Mouse (Mus musculus): ENCODE measurements around the gene Acan. TPM values are rescaled to one million over a fixed set of nuclear protein-coding genes. Genes with fewer than 3 reads are reported as not detected.

Acan gene
- polyA plus RNA-seq, 1 experiment: not detected

DNA sequence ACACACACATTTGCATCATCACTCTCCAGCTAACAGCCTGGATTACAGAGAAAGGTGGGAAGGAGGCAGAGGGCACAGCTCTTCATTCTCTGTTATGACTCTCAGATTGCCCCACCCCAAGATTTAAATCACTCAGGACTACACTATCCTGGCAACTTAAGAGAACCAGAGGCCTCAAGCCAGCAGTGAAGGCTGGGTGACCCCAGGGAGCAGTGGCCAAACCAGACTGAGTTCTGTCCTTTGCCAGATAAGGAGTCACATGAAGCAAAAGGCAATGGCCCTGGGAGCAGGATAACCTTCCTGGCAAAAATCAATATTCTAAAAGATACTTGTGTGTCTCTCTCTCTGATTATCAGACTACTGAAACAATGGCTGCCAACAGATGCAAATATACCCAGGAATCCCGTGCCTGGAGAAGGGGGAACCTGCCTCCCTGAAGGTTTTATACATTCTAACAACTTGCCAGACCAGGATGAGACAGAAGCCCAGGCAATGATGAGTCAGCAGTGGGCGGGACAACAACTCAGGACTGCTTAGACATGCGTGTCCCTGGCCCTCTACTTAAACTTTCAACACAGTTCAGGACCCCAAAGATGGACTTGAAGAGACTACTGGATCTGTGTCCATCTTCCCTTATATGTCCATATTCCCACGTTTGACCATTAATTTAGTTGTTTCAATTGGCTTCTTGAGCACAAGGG, 86.8 kb downstream of the Acan start:
- TF ChIP-seq E2F4 (IDR thresholded peaks at IDR 0.05; ENCODE audit: insufficient read depth): no peak
- Histone ChIP-seq H3K4me2 (ENCODE audit: low read depth) (no peak overlapping the region), H3K4me3 (no peak overlapping the region), H3ac (ENCODE audit: control insufficient read depth, insufficient read length) (no peak overlapping the region), H3K27me3 (ENCODE audit: control insufficient read depth, insufficient read depth, insufficient read length) (no peaks in the 10 kb centered on the region), H3K79me2 (ENCODE audit: control insufficient read depth, insufficient read depth) (no peaks in the 10 kb centered on the region), H3K36me3 (ENCODE audit: control insufficient read depth, insufficient read depth) (peaks cover 2% of the 10 kb centered on the region)

DNA sequence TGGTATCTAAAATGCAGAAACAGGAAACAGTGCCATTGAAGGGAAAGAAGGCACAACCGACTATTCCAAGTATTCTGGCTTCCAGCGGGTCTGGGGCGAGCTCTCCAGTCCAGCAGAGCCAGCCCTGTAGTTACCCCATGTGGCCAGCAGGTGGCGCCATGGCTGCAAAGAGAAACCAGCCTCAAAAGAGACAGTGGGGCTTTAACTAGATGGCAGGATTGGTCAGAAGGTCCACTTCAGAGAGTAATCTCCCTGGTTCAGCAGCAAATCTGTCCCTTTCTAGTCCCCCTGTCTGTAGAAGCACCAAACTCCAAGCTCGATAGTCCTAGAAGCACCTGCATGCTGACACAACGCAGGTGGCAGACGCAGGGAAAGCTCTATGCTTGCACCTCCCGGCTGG, 87.6 kb downstream of the Acan start:
- H3K36me3 ChIP-seq (ENCODE audit: control insufficient read depth, insufficient read depth): no peaks in the 10 kb centered on the region
- TF ChIP-seq TCF3 (IDR thresholded peaks at IDR 0.05; ENCODE audit: insufficient read length, low read depth) (no peak), CEBPB (IDR thresholded peaks at IDR 0.05; ENCODE audit: insufficient read depth, poor library complexity, severe bottlenecking) (no peak), USF1 (IDR thresholded peaks at IDR 0.05; ENCODE audit: low read depth) (no peak), MYOD1 (IDR thresholded peaks at IDR 0.05; ENCODE audit: control insufficient read depth in 1 of 3, insufficient read length in 2 of 3, low read depth in 2 of 3) (no peak), REST (IDR thresholded peaks at IDR 0.05; ENCODE audit: insufficient read depth, insufficient read length) (no peak), TCF12 (IDR thresholded peaks at IDR 0.05; ENCODE audit: insufficient read depth, poor library complexity, severe bottlenecking) (no peak), MAX (IDR thresholded peaks at IDR 0.05; ENCODE audit: low read depth) (no peak), POLR2A (IDR thresholded peaks at IDR 0.05; ENCODE audit: insufficient read length, low read depth) (no peak), SRF (IDR thresholded peaks at IDR 0.05; ENCODE audit: control insufficient read depth, insufficient read length, low read depth) (no peak), POLR2AphosphoS2 (IDR thresholded peaks at IDR 0.05; ENCODE audit: insufficient read length, low read depth) (no peak), E2F4 (IDR thresholded peaks at IDR 0.05; ENCODE audit: insufficient read depth) (no peak), MYOG (IDR thresholded peaks at IDR 0.05; ENCODE audit: control insufficient read depth in 1 of 3, insufficient read depth in 1 of 3, insufficient read length in 2 of 3, low read depth in 2 of 3) (no peak)
- no peaks in the 10 kb centered on the region for H3K79me2 ChIP-seq (ENCODE audit: control insufficient read depth, insufficient read depth)
- H3K27me3 ChIP-seq (ENCODE audit: control insufficient read depth, insufficient read depth, insufficient read length): no peaks in the 10 kb centered on the region
- H3ac ChIP-seq (ENCODE audit: control insufficient read depth, insufficient read length): no peak overlapping the region
- H3K4me2 ChIP-seq (ENCODE audit: low read depth): no peak overlapping the region
- H3K4me3 ChIP-seq: no peak overlapping the region

DNA sequence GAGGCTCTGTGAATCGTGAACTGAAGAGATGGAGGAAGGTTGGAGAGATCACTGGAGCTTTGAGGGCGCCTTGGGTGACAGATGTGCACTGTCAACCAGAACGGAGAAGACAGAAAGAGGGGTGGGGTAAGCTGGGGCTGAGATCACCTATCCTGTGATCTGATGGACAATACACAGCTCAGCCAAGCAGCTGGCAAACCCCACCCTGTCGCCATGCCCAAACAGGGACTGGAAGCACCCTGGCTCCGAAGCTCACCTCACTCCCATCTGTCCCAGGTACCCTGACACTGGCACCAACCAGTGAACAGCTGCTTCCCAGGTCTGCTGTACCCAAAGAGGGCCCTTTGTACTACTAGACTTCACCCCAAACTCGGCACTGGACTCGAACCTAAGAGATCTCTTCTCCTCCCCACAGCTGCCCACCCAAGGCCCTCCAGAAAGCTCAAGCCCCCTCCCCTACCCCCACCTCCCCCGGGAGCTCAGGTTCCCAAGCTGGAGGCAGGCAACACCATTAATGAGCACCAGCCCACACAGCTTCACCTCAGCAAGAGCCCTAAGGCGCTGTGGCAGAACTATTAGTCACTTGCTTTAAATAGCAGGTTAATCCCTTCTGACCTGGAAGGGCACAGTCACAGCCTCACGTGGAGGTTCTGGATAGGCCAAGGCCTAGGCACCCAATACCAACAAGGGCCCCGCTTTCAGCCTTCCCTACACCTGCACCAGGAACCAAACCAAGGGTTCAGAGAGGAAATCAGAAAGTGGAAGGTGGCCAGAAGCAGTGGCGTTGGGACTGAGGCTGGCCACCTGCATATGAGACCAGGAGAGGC, 93.9 kb downstream of the Acan start:
- no peaks in the 10 kb centered on the region for H3K27me3 ChIP-seq (ENCODE audit: control insufficient read depth, insufficient read depth, insufficient read length)
- peak overlapping the region; percentile 63 for H3K4me3 ChIP-seq
- TF ChIP-seq USF1 (IDR thresholded peaks at IDR 0.05; ENCODE audit: low read depth): peak; percentile 25
- peak in 1 of 3 experiments; percentile 36 for TF ChIP-seq MYOD1 (IDR thresholded peaks at IDR 0.05; ENCODE audit: control insufficient read depth in 1 of 3, insufficient read length in 2 of 3, low read depth in 2 of 3)
- TF ChIP-seq MAX (IDR thresholded peaks at IDR 0.05; ENCODE audit: low read depth): no peak
- peak overlapping the region; percentile 88 for H3K4me2 ChIP-seq (ENCODE audit: low read depth)
- H3ac ChIP-seq (ENCODE audit: control insufficient read depth, insufficient read length): no peak overlapping the region
- H3K79me2 ChIP-seq (ENCODE audit: control insufficient read depth, insufficient read depth): no peaks in the 10 kb centered on the region
- H3K36me3 ChIP-seq (ENCODE audit: control insufficient read depth, insufficient read depth): no peaks in the 10 kb centered on the region

DNA sequence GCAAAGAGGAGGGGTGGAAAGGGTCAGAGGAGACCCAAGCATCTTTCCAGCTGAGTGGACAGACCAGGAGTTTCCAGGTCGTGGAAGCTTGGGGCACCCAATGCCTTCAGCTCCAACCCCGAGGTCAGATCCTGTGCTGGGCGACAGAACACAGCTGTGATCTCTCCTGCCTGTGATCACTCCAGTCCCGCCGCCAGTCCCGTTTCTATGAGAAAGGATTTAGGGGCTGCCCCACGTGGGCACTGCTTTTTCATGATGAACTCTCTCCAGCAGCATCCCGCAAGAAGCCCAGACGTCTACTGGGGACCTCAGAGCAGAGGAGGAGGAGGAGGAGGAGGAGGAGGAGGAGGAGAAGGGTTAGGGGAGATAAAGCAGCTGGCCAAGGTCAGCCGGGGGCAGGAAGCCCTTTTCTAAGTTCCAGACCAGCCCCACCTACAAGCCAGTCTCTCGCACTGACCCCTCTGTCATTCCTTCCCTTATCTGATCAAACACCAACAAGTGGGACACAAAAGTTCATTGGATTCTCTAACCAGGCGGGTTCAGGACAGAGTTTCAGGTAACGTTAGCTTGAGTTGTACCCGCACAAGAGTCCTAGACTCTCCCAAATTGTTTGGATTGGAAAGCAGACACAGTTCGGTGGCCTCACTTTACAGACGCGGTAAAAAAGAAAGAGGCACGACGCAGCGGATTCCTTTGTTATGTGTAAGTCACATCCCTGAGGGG, 94.8 kb downstream of the Acan start:
- Histone ChIP-seq H3K4me3 (peak overlapping the region; percentile 63), H3K79me2 (ENCODE audit: control insufficient read depth, insufficient read depth) (no peaks in the 10 kb centered on the region), H3K4me2 (ENCODE audit: low read depth) (peak overlapping the region; percentile 88), H3ac (ENCODE audit: control insufficient read depth, insufficient read length) (peak overlapping the region; percentile 26), H3K27me3 (ENCODE audit: control insufficient read depth, insufficient read depth, insufficient read length) (no peaks in the 10 kb centered on the region), H3K36me3 (ENCODE audit: control insufficient read depth, insufficient read depth) (no peaks in the 10 kb centered on the region)
- TF ChIP-seq MYOD1 (IDR thresholded peaks at IDR 0.05; ENCODE audit: control insufficient read depth in 1 of 3, insufficient read length in 2 of 3, low read depth in 2 of 3) (peak in 1 of 3 experiments; percentile 10), POLR2A (IDR thresholded peaks at IDR 0.05; ENCODE audit: insufficient read length, low read depth) (no peak)

DNA sequence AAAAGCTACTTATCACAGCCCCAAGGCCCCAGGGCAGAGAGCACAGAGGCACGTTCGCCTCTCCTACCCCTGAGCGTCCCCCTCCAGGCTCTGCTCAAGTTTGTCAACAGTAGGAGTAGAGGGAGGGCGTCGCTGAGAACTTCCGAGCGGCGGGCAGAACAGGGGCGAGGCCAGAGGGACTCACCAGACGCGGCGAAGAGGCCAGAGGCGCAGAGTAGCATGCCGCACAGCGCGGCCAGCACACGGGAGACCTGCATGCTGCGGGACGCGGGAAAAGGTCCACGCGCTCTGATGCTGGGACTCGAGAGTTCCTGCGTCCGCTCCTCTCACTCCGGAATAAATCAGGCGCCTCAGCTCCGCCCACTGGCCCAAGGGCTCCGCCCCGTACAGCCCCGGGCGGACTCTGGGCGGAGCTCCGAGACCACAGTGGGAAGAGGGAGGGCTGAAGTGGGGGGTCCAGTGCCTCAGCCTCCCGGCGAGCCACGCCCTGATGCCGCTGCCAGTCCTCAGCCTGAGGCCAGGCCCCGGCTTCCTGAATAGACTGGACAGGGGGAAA, 95.5 kb downstream of the Acan start, which contains the start of gene Mfge8:
Mfge8 (minus strand) TSS at position 350 of the 556 bp plus-strand sequence.
- peak within 1 kb of the TSS; percentile 88 for H3K4me2 ChIP-seq (ENCODE audit: low read depth)
- H3K27me3 ChIP-seq (ENCODE audit: control insufficient read depth, insufficient read depth, insufficient read length): no peaks in the 10 kb centered on the region
- H3K36me3 ChIP-seq (ENCODE audit: control insufficient read depth, insufficient read depth): no peaks in the 10 kb centered on the region
- peak within 1 kb of the TSS; percentile 26 for H3ac ChIP-seq (ENCODE audit: control insufficient read depth, insufficient read length)
- peak within 1 kb of the TSS; percentile 63 for H3K4me3 ChIP-seq
- H3K79me2 ChIP-seq (ENCODE audit: control insufficient read depth, insufficient read depth): no peaks in the 10 kb centered on the region
- no peak for TF ChIP-seq SRF (IDR thresholded peaks at IDR 0.05; ENCODE audit: control insufficient read depth, insufficient read length, low read depth)
- TF ChIP-seq MYOD1 (IDR thresholded peaks at IDR 0.05; ENCODE audit: control insufficient read depth in 1 of 3, insufficient read length in 2 of 3, low read depth in 2 of 3): no peak
- no peak for TF ChIP-seq CEBPB (IDR thresholded peaks at IDR 0.05; ENCODE audit: insufficient read depth, poor library complexity, severe bottlenecking)
- no peak for TF ChIP-seq MAX (IDR thresholded peaks at IDR 0.05; ENCODE audit: low read depth)
- TF ChIP-seq USF1 (IDR thresholded peaks at IDR 0.05; ENCODE audit: low read depth): no peak
- TF ChIP-seq POLR2A (IDR thresholded peaks at IDR 0.05; ENCODE audit: insufficient read length, low read depth): peak; percentile 93
- no peak for TF ChIP-seq REST (IDR thresholded peaks at IDR 0.05; ENCODE audit: insufficient read depth, insufficient read length)
- TF ChIP-seq POLR2AphosphoS2 (IDR thresholded peaks at IDR 0.05; ENCODE audit: insufficient read length, low read depth): peak; percentile 90
- peak in 1 of 3 experiments; percentile 4 for TF ChIP-seq MYOG (IDR thresholded peaks at IDR 0.05; ENCODE audit: control insufficient read depth in 1 of 3, insufficient read depth in 1 of 3, insufficient read length in 2 of 3, low read depth in 2 of 3)
- TF ChIP-seq TCF3 (IDR thresholded peaks at IDR 0.05; ENCODE audit: insufficient read length, low read depth): no peak
- no peak for TF ChIP-seq E2F4 (IDR thresholded peaks at IDR 0.05; ENCODE audit: insufficient read depth)
- no peak for TF ChIP-seq TCF12 (IDR thresholded peaks at IDR 0.05; ENCODE audit: insufficient read depth, poor library complexity, severe bottlenecking)

Data from myocyte (in vitro differentiated cells).